Mouse (Mus musculus): ENCODE measurements around the gene 4930402F06Rik. TPM values are rescaled to one million over a fixed set of nuclear protein-coding genes. Genes with fewer than 3 reads are reported as not detected.

4930402F06Rik gene
- polyA plus RNA-seq, 1 experiment from 2014 or later = not detected

DNA sequence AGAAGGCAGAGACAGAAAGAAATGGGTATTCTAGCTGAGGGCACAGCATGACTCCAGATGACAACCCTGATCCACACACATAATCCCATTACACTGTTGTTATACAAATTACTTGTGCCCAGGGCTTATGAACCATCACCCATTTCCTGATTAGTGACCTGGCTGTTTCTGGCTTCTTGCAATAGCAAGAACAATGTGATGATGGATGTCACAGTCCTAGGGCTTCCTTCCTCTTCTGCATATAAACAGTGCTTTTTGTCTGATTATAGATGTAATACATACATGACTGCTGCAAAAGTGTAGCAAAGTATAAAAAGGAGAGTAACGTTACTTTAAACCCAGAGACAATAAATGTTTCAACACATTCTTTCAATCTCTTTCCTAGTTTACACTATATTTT lies 70.0 kb downstream of the 4930402F06Rik start:
- Histone ChIP-seq H3K4me2 (ENCODE audit: low read length) (no peak overlapping the region), H3K36me3 (ENCODE audit: control insufficient read depth, insufficient read depth, low read length) (no peaks in the 10 kb centered on the region), H3K9me3 (ENCODE audit: control insufficient read depth, low read length) (no peaks in the 10 kb centered on the region), H3K27ac (ENCODE audit: low read depth, low read length) (no peak overlapping the region), H3K27me3 (replicated peaks; ENCODE audit: control insufficient read depth, insufficient read depth, low read length) (no peaks in the 10 kb centered on the region), H3K4me3 (ENCODE audit: low read length) (no peak overlapping the region), H3K4me1 (ENCODE audit: control insufficient read depth, insufficient read depth, low read depth, low read length) (peaks cover 15% of the 10 kb centered on the region), H3K9ac (ENCODE audit: low read depth, low read length) (no peak overlapping the region)
- no peak for ATAC-seq
- WGBS = 81% methylated on average over 1 of the region's 1 CpGs

DNA sequence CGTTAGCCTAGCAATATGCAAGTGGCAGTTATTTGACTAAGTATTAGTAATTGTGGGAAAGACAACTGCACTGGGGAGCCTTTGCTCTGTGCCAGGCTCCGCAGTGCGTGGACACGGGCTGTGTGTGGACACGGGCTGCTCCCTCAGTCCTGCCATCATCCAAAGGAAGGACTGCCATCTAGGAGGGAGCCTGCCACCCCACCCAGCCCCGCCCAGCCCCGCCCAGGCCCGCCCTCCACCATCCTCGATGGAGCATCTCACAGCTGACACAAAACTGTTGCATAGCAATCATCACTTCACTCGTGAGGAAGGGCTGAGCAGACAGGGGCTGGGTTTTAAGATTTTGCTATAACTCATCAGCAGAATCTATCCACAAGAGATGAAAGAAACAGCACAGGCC lies 71.0 kb downstream of the 4930402F06Rik start:
- WGBS = 72% methylated on average over 10 of the region's 10 CpGs

More for the DNA sequence above, 71.0 kb downstream of the 4930402F06Rik start:
- Histone ChIP-seq H3K27me3 (replicated peaks; ENCODE audit: control insufficient read depth, insufficient read depth, low read length) (no peaks in the 10 kb centered on the region), H3K4me2 (ENCODE audit: low read length) (no peak overlapping the region), H3K9me3 (ENCODE audit: control insufficient read depth, low read length) (no peaks in the 10 kb centered on the region), H3K9ac (ENCODE audit: low read depth, low read length) (no peak overlapping the region), H3K36me3 (ENCODE audit: control insufficient read depth, insufficient read depth, low read length) (no peaks in the 10 kb centered on the region), H3K4me1 (ENCODE audit: control insufficient read depth, insufficient read depth, low read depth, low read length) (peaks cover 18% of the 10 kb centered on the region), H3K4me3 (ENCODE audit: low read length) (no peak overlapping the region), H3K27ac (ENCODE audit: low read depth, low read length) (no peak overlapping the region)
- ATAC-seq = no peak

Other genes starting within 250 kb of the 4930402F06Rik start
- 426 and 462 TPM in 2 replicates for gene Rab14, start 196.1 kb downstream of the 4930402F06Rik start, polyA plus RNA-seq (2015; fragmentation: Nextera tagmentation; extraction: Ambion mirVana)
- gene Gsn, start 140.8 kb downstream of the 4930402F06Rik start, polyA plus RNA-seq (2015; fragmentation: Nextera tagmentation; extraction: Ambion mirVana) = 31.6 and 36.7 TPM in 2 replicates
- 28.7 and 29.8 TPM in 2 replicates for gene Stom, start 60.2 kb downstream of the 4930402F06Rik start, polyA plus RNA-seq (2015; fragmentation: Nextera tagmentation; extraction: Ambion mirVana)
- gene 4930568D16Rik, start 29.4 kb downstream of the 4930402F06Rik start, polyA plus RNA-seq (2015; fragmentation: Nextera tagmentation; extraction: Ambion mirVana) = not detected in 2 replicates
- 7.1 and 9.2 TPM in 2 replicates for gene Ggta1, start 66.1 kb upstream of the 4930402F06Rik start, polyA plus RNA-seq (2015; fragmentation: Nextera tagmentation; extraction: Ambion mirVana)
- gene Dab2ip, start 161.1 kb upstream of the 4930402F06Rik start, polyA plus RNA-seq (2015; fragmentation: Nextera tagmentation; extraction: Ambion mirVana) = 27.6 and 33.9 TPM in 2 replicates

Measured in hindbrain, embryonic 16.5 days (tissue).